Mouse (Mus musculus) MEL (cell line): ENCODE data around the gene Arl13b.

Experiments used
- CHD2 ChIP-seq: IDR thresholded peaks from 2 replicates; pipeline ENCODE4 v1.6.1; 2011; ENCODE audit warnings: low read length, improper control_type of control experiment
- CTCF ChIP-seq, 3 experiments: IDR thresholded peaks in 2 of 3; conservative IDR thresholded peaks in 1 of 3; 2 replicates each; pipeline ENCODE4 v1.5.1; 2011 to 2012; ENCODE audit warnings: low read length in 3 of 3, low read depth in 2 of 3, mild to moderate bottlenecking in 2 of 3, improper control_type of control experiment in 1 of 3, inconsistent platforms in 1 of 3, mixed read lengths in 1 of 3, moderate library complexity in 1 of 3; ENCODE audit not compliant: control insufficient read depth in 1 of 3, insufficient read depth in 1 of 3, poor library complexity in 1 of 3, severe bottlenecking in 1 of 3
- E2F4 ChIP-seq: IDR thresholded peaks from 2 replicates; pipeline ENCODE4 v1.6.1; 2011; ENCODE audit warnings: low read depth, low read length, improper control_type of control experiment, borderline replicate concordance
- ELF1 ChIP-seq: IDR thresholded peaks from 2 replicates; pipeline ENCODE4 v1.6.1; 2014; ENCODE audit warnings: low read depth, mild to moderate bottlenecking, inconsistent platforms, low read length, improper control_type of control experiment, moderate library complexity
- EP300 ChIP-seq, 2 experiments: IDR thresholded peaks; 2 replicates each; pipeline ENCODE4 v1.6.1; 2011; ENCODE audit warnings: improper control_type of control experiment in 2 of 2, low read length in 2 of 2, low read depth in 1 of 2, mild to moderate bottlenecking in 1 of 2
- ETS1 ChIP-seq: IDR thresholded peaks from 2 replicates; pipeline ENCODE4 v1.6.1; 2012; ENCODE audit warnings: low read depth, mild to moderate bottlenecking, inconsistent platforms, low read length, improper control_type of control experiment, moderate library complexity
- MAFK ChIP-seq: IDR thresholded peaks from 2 replicates; pipeline ENCODE4 v1.6.1; 2011; ENCODE audit warnings: low read depth, mild to moderate bottlenecking, low read length, improper control_type of control experiment, borderline replicate concordance
- MEF2A ChIP-seq: IDR thresholded peaks from 2 replicates; pipeline ENCODE4 v1.6.1; 2014; ENCODE audit warnings: low read depth, mild to moderate bottlenecking, inconsistent platforms, low read length, improper control_type of control experiment; ENCODE audit not compliant: poor library complexity, insufficient replicate concordance, severe bottlenecking; ENCODE audit errors: extremely low read depth
- MYC ChIP-seq: IDR thresholded peaks from 2 replicates; pipeline ENCODE4 v1.6.1; 2011; ENCODE audit warnings: low read depth, mild to moderate bottlenecking, low read length, improper control_type of control experiment, moderate library complexity
- POLR2A ChIP-seq, 2 experiments: IDR thresholded peaks; 2 replicates each; pipeline ENCODE4 v1.6.1; 2011 to 2012; ENCODE audit warnings: low read length in 2 of 2, mild to moderate bottlenecking in 2 of 2, control low read depth in 1 of 2, improper control_type of control experiment in 1 of 2, low read depth in 1 of 2, moderate library complexity in 1 of 2; ENCODE audit not compliant: control insufficient read depth in 1 of 2, insufficient read depth in 1 of 2, poor library complexity in 1 of 2
- POLR2AphosphoS2 ChIP-seq: IDR thresholded peaks from 2 replicates; pipeline ENCODE4 v1.6.1; 2011; ENCODE audit warnings: low read length, improper control_type of control experiment
- POLR2AphosphoS5 ChIP-seq: IDR thresholded peaks from 2 replicates; pipeline ENCODE4 v1.6.1; 2012; ENCODE audit warnings: low read depth, borderline replicate concordance, mild to moderate bottlenecking, inconsistent platforms, low read length, moderate library complexity, mixed read lengths
- TAL1 ChIP-seq: IDR thresholded peaks from 2 replicates; pipeline ENCODE4 v1.6.1; 2012; ENCODE audit warnings: mild to moderate bottlenecking, inconsistent platforms, low read length, moderate library complexity, mixed read lengths

DNA sequence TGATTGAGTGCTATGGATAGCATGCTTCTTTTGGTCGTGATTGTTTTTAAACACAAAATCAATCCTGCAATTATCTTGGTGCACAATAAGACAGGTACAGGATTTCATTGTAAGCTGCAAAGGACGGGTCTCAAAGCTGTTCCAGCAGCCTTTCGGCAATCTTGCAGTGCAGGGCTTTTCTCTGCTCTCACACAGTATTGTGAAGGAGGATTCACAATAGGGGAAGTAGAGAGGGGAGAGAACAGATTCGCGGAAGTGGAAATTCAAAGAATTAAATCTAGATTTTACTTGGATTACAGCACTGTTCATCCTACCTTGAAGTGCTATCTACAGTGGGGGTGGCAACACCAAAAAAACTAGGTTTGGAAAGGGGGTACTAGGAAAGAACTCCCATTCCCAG is 33.0 kb downstream of the Arl13b start:
- TF ChIP-seq CTCF (IDR thresholded peaks at IDR 0.05 in 2 of 3, conservative IDR thresholded peaks at IDR 0.05 in 1 of 3; ENCODE audit: control insufficient read depth in 1 of 3, insufficient read depth in 1 of 3, low read depth in 2 of 3, low read length in 3 of 3, poor library complexity in 1 of 3, severe bottlenecking in 1 of 3) (no peak), POLR2AphosphoS2 (no peak), E2F4 (no peak), TAL1 (no peak), ETS1 (no peak), EP300 (IDR thresholded peaks at IDR 0.05; ENCODE audit: low read depth in 1 of 2, low read length in 2 of 2) (no peak), CHD2 (no peak), POLR2AphosphoS5 (no peak), MYC (no peak), ELF1 (no peak), POLR2A (IDR thresholded peaks at IDR 0.05; ENCODE audit: control insufficient read depth in 1 of 2, insufficient read depth in 1 of 2, low read depth in 1 of 2, low read length in 2 of 2, poor library complexity in 1 of 2) (no peak), MAFK (no peak), MEF2A (no peak)
